Mouse (Mus musculus): ENCODE results near the gene Fbxo9. TPM values are rescaled to one million over a fixed set of nuclear protein-coding genes. Genes with fewer than 3 reads are reported as not detected.

Gene Fbxo9
- total and polyA plus RNA-seq, 3 experiments = 14.3 to 24.2 (median 18.3) TPM

DNA sequence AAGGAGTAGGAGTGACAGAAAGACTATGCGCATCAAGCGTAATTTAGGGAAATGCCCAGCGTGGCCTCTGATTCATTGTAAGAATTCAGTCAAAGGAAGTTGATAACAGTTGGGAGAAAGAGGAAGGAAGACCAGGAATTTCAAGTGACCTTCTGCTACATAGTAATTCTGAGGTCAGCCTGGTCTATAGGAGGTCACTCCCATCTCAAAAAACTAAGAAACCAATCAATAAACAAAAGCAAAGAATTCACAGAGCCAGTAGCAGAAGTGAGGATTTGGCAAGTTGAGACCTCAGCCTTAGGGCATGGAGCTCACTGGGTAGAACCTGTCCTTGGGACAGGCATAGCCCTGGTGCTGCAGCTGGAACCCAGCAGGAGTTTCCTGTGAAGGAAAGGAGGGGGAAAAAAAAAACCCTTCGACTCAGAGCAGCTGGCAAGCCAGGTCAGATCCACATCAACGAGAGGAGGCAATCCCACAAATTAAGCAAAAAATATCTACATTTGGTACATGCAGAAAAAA lies 58.4 kb downstream of the Fbxo9 start:
- TF ChIP-seq JUN (IDR thresholded peaks at IDR 0.05; ENCODE audit: insufficient read depth, low read depth, low read length) (no peak), E2F4 (IDR thresholded peaks at IDR 0.05; ENCODE audit: insufficient replicate concordance, low read depth, low read length) (no peak), KAT2A (IDR thresholded peaks at IDR 0.05; ENCODE audit: insufficient replicate concordance, low read length) (no peak), USF2 (conservative IDR thresholded peaks at IDR 0.05; ENCODE audit: low read depth, low read length) (no peak), MAFK (IDR thresholded peaks at IDR 0.05; ENCODE audit: insufficient replicate concordance, low read length) (no peak), ETS1 (conservative IDR thresholded peaks at IDR 0.05; ENCODE audit: low read depth, low read length) (no peak), TCF12 (IDR thresholded peaks at IDR 0.05; ENCODE audit: low read depth, low read length) (no peak), MXI1 (IDR thresholded peaks at IDR 0.05; ENCODE audit: low read depth, low read length) (no peak), POLR2AphosphoS2 (IDR thresholded peaks at IDR 0.05; ENCODE audit: low read depth, low read length) (no peak), USF1 (IDR thresholded peaks at IDR 0.05; ENCODE audit: low read depth, low read length) (no peak), MAX (IDR thresholded peaks at IDR 0.05; ENCODE audit: low read length) (no peak), CTCF (conservative IDR thresholded peaks at IDR 0.05 in 1 of 2, IDR thresholded peaks at IDR 0.05 in 1 of 2; ENCODE audit: low read depth in 2 of 2, low read length in 2 of 2) (no peak), HCFC1 (IDR thresholded peaks at IDR 0.05; ENCODE audit: low read depth, low read length) (no peak)
- dilution Hi-C loops (cut with MboI; ENCODE audit: extremely low pct_ligation_motif_present, extremely low pct_unique_long_range_greater_than_20kb, low sequenced_read_pairs) (no loop called here), in situ Hi-C loops (cut with MboI; ENCODE audit: low pct_ligation_motif_present, low pct_unique_long_range_greater_than_20kb, low sequenced_read_pairs) (no loop called here)
- Histone ChIP-seq H3K4me3 (replicated peaks in 1 of 3; ENCODE audit: low read depth in 2 of 3, low read length in 2 of 3, poor library complexity in 1 of 3) (no peak overlapping the region), H3K27ac (ENCODE audit: insufficient read depth, low read depth) (no peak overlapping the region), H3K79me2 (replicated peaks; ENCODE audit: control insufficient read depth, extremely low read depth, insufficient read depth, poor library complexity, severe bottlenecking) (no peaks in the 10 kb centered on the region), H3K9me3 (replicated peaks; ENCODE audit: low read length) (no peaks in the 10 kb centered on the region), H3K36me3 (replicated peaks in 1 of 2; ENCODE audit: control insufficient read depth in 1 of 2, insufficient read depth in 1 of 2, low read length in 1 of 2) (no peaks in the 10 kb centered on the region), H3K27me3 (replicated peaks) (no peaks in the 10 kb centered on the region), H3K4me2 (ENCODE audit: insufficient read depth, low read depth, poor library complexity, severe bottlenecking) (no peak overlapping the region), H3K9ac (ENCODE audit: insufficient read depth, low read depth) (no peak overlapping the region), H3K4me1 (ENCODE audit: control insufficient read depth in 1 of 2, insufficient read depth in 2 of 2) (peaks cover 4 to 24% of the 10 kb centered on the region in 2 experiments)
- no peak for DNase-seq (ENCODE audit: extremely low read depth)

DNA sequence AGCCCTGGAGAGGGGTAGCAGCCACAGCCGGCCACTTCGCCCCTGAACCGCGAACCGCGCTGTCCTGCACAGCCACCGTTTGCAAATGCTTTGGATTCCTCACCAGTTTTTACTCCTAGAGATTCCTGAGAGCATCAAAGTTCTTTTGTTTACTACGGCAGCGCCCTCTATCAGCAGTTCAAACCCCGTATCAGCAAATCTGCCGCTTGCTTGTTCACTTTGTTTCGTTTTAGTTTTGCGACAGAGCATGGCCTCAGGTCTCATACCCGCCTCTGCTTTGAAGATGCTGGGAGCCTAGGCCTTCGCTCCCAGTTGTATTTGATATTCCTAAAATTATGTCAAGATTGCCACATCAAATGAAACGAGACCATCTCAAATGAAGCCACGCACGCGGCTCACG lies 62.1 kb downstream of the Fbxo9 start:
- H3K27ac ChIP-seq (ENCODE audit: insufficient read depth, low read depth) = no peak overlapping the region
- dilution Hi-C loops (cut with MboI; ENCODE audit: extremely low pct_ligation_motif_present, extremely low pct_unique_long_range_greater_than_20kb, low sequenced_read_pairs) = no loop called here
- no peaks in the 10 kb centered on the region for H3K36me3 ChIP-seq (replicated peaks in 1 of 2; ENCODE audit: control insufficient read depth in 1 of 2, insufficient read depth in 1 of 2, low read length in 1 of 2)
- no peaks in the 10 kb centered on the region for H3K27me3 ChIP-seq (replicated peaks)
- no peaks in the 10 kb centered on the region for H3K79me2 ChIP-seq (replicated peaks; ENCODE audit: control insufficient read depth, extremely low read depth, insufficient read depth, poor library complexity, severe bottlenecking)
- no peak overlapping the region for H3K4me2 ChIP-seq (ENCODE audit: insufficient read depth, low read depth, poor library complexity, severe bottlenecking)
- H3K4me3 ChIP-seq (replicated peaks in 1 of 3; ENCODE audit: low read depth in 2 of 3, low read length in 2 of 3, poor library complexity in 1 of 3) = no peak overlapping the region
- no peaks in the 10 kb centered on the region for H3K9me3 ChIP-seq (replicated peaks; ENCODE audit: low read length)
- in situ Hi-C loops (cut with MboI; ENCODE audit: low pct_ligation_motif_present, low pct_unique_long_range_greater_than_20kb, low sequenced_read_pairs) = loop anchor here (25.0 kb wide), 1 partner anchor 384 kb away; no protein-coding TSS in a partner anchor
- no peak for DNase-seq (ENCODE audit: extremely low read depth)
- H3K9ac ChIP-seq (ENCODE audit: insufficient read depth, low read depth) = no peak overlapping the region
- no peak for TF ChIP-seq ZKSCAN1 (IDR thresholded peaks at IDR 0.05; ENCODE audit: borderline replicate concordance, low read depth, low read length)
- TF ChIP-seq PAX5 (IDR thresholded peaks at IDR 0.05; ENCODE audit: low read length) = no peak
- no peak for TF ChIP-seq MXI1 (IDR thresholded peaks at IDR 0.05; ENCODE audit: low read depth, low read length)
- TF ChIP-seq KAT2A (IDR thresholded peaks at IDR 0.05; ENCODE audit: insufficient replicate concordance, low read length) = no peak
- TF ChIP-seq ETS1 (conservative IDR thresholded peaks at IDR 0.05; ENCODE audit: low read depth, low read length) = no peak
- TF ChIP-seq ELF1 (IDR thresholded peaks at IDR 0.05; ENCODE audit: low read depth, low read length) = no peak
- TF ChIP-seq MYC (IDR thresholded peaks at IDR 0.05; ENCODE audit: low read depth, low read length) = no peak
- TF ChIP-seq BHLHE40 (IDR thresholded peaks at IDR 0.05; ENCODE audit: low read depth, low read length) = no peak
- no peak for TF ChIP-seq CHD2 (IDR thresholded peaks at IDR 0.05; ENCODE audit: low read length)
- TF ChIP-seq RCOR1 (conservative IDR thresholded peaks at IDR 0.05; ENCODE audit: low read depth, low read length) = no peak
- peaks cover 0 to 8% of the 10 kb centered on the region in 2 experiments; a peak in 2 of 4 replicates for H3K4me1 ChIP-seq (ENCODE audit: control insufficient read depth in 1 of 2, insufficient read depth in 2 of 2)

Measured in CH12.LX (cell line).